In genomic region chr1:70442209-70443080, GRCm38 (mm10) we compare ENCODE assay signal across 17 mouse cellular contexts.
DNase-seq lines count a peak whose midpoint lies in the region; ATAC-seq and TF ChIP-seq lines count a peak whose summit lies in the region.
"Had no signal": no experiment of that assay in that cellular context is flagged by ENCODE, and none has a peak within 500 bp of the region (broad histone marks: within the 10 kb centered on the region; RNA-seq: fewer than 3 reads in every experiment).

No protein-coding gene starts in this region.

- peak; percentile 4 for DNase-seq in Muller cell, postnatal 12 days (ENCODE audit: inconsistent ontology term)
- peak; percentile 89 for DNase-seq in brain, embryonic 14.5 days (ENCODE audit: low read depth)
- no peak for DNase-seq in cerebellum, adult 18-20 months
- DNase-seq in lung, adult 2 months: no peak
- DNase-seq: cerebellum, postnatal 25 days; heart, postnatal 36 days; right cerebral cortex, postnatal 25 days had no signal

- H3K4me3 ChIP-seq in hindbrain, embryonic 13.5 days: no peak overlapping the region
- H3K4me3 ChIP-seq in midbrain, embryonic 15.5 days: no peak overlapping the region
- H3K4me3 ChIP-seq in liver, embryonic 12.5 days: no peak overlapping the region
- no peak overlapping the region for H3K4me3 ChIP-seq in lung, adult 2 months (replicated peaks; ENCODE audit: extremely low read depth, low read depth, low read length)
- H3K4me3 ChIP-seq: heart, embryonic 13.5 days; layer of hippocampus, adult 2 months; limb, embryonic 10.5 days; lung, embryonic 15.5 days; myocyte had no signal

- no peaks in the 10 kb centered on the region for H3K36me3 ChIP-seq in hindbrain, embryonic 13.5 days
- H3K36me3 ChIP-seq in midbrain, embryonic 15.5 days (replicated peaks): no peaks in the 10 kb centered on the region
- H3K36me3 ChIP-seq in liver, embryonic 12.5 days: no peaks in the 10 kb centered on the region
- H3K36me3 ChIP-seq: heart, embryonic 13.5 days; limb, embryonic 10.5 days; lung, embryonic 15.5 days had no signal

- peak; percentile 80 for ATAC-seq in hindbrain, embryonic 13.5 days (ENCODE audit: low FRiP score)
- peak; percentile 84 for ATAC-seq in midbrain, embryonic 15.5 days (replicated peaks)
- no peak for ATAC-seq in liver, embryonic 12.5 days
- ATAC-seq: intestine, postnatal 0 days had no signal

- no peaks in the 10 kb centered on the region for H3K27me3 ChIP-seq in hindbrain, embryonic 13.5 days
- no peaks in the 10 kb centered on the region for H3K27me3 ChIP-seq in midbrain, embryonic 15.5 days (replicated peaks)
- no peaks in the 10 kb centered on the region for H3K27me3 ChIP-seq in liver, embryonic 12.5 days (replicated peaks)
- H3K27me3 ChIP-seq: heart, embryonic 13.5 days; lung, embryonic 15.5 days had no signal

- TF ChIP-seq POLR2A in brain, embryonic 14.5 days (IDR thresholded peaks at IDR 0.05; ENCODE audit: borderline replicate concordance, extremely low read depth, insufficient read depth, insufficient read length, poor library complexity, severe bottlenecking): no peak
- TF ChIP-seq POLR2A in lung, adult 2 months (IDR thresholded peaks at IDR 0.05; ENCODE audit: borderline replicate concordance, extremely low read depth, low read depth, low read length): no peak

- 0 out of 2 replicates have a peak, but pooled peaks cover 4% of the 10 kb centered on the region for H3K4me1 ChIP-seq in hindbrain, embryonic 13.5 days (replicated peaks)
- H3K4me1 ChIP-seq in midbrain, embryonic 15.5 days: peaks cover 5% of the 10 kb centered on the region
- H3K4me1 ChIP-seq in liver, embryonic 12.5 days: no peaks in the 10 kb centered on the region
- H3K4me1 ChIP-seq in lung, adult 2 months (ENCODE audit: control insufficient read depth, insufficient read depth, low read length): no peaks in the 10 kb centered on the region
- H3K4me1 ChIP-seq: heart, embryonic 13.5 days; limb, embryonic 10.5 days; lung, embryonic 15.5 days had no signal

- H3K9me3 ChIP-seq in hindbrain, embryonic 13.5 days: no peaks in the 10 kb centered on the region
- H3K9me3 ChIP-seq in midbrain, embryonic 15.5 days: no peaks in the 10 kb centered on the region
- H3K9me3 ChIP-seq in liver, embryonic 12.5 days (replicated peaks): no peaks in the 10 kb centered on the region
- H3K9me3 ChIP-seq: heart, embryonic 13.5 days; limb, embryonic 10.5 days; lung, embryonic 15.5 days had no signal

- no peak for TF ChIP-seq CTCF in brain, embryonic 14.5 days (IDR thresholded peaks at IDR 0.05; ENCODE audit: borderline replicate concordance, extremely low read depth, insufficient read depth, insufficient read length)
- TF ChIP-seq CTCF in lung, adult 2 months (IDR thresholded peaks at IDR 0.05; ENCODE audit: insufficient read depth, low read length): no peak

- no peak overlapping the region for H3K9ac ChIP-seq in hindbrain, embryonic 13.5 days
- H3K9ac ChIP-seq in midbrain, embryonic 15.5 days: 0 out of 2 replicates have a peak overlapping the region, but pooled peaks have one; percentile 20
- no peak overlapping the region for H3K9ac ChIP-seq in liver, embryonic 12.5 days
- H3K9ac ChIP-seq: heart, embryonic 13.5 days; lung, embryonic 15.5 days had no signal

- 22% methylated on average over 9 of the region's 9 CpGs for WGBS in hindbrain, embryonic 13.5 days
- 26% methylated on average over 9 of the region's 9 CpGs for WGBS in midbrain, embryonic 15.5 days
- 62% methylated on average over 9 of the region's 9 CpGs for WGBS in liver, embryonic 12.5 days (ENCODE audit: insufficient replicate concordance)
- WGBS in lung, adult 2 months: 69% methylated on average over 9 of the region's 9 CpGs

- peak overlapping the region; percentile 14; the same call in 1 of the 2 replicates for H3K27ac ChIP-seq in hindbrain, embryonic 13.5 days
- peak overlapping the region; percentile 57 for H3K27ac ChIP-seq in midbrain, embryonic 15.5 days
- H3K27ac ChIP-seq in liver, embryonic 12.5 days: no peak overlapping the region
- H3K27ac ChIP-seq: heart, embryonic 13.5 days; layer of hippocampus, adult 2 months; limb, embryonic 10.5 days; lung, embryonic 15.5 days had no signal

- peak overlapping the region; percentile 29 for H3K4me2 ChIP-seq in hindbrain, embryonic 13.5 days
- H3K4me2 ChIP-seq in midbrain, embryonic 15.5 days: peak overlapping the region; percentile 8
- H3K4me2 ChIP-seq in liver, embryonic 12.5 days: no peak overlapping the region
- H3K4me2 ChIP-seq: heart, embryonic 13.5 days; liver, embryonic 11.5 days; lung, embryonic 15.5 days had no signal

Comparison
In these comparisons a context has a peak if more than half of its experiments do, and no peak if none do; other contexts are left out.
1. DNase-seq: peak in Muller cell, postnatal 12 days (single experiment) and brain, embryonic 14.5 days (single experiment); none in cerebellum, adult 18-20 months (0 of 2) and lung, adult 2 months (single experiment).